Mouse (Mus musculus) limb, embryonic 15.5 days (tissue): ENCODE measurements at regions not wholly inside any gene's neighbourhood (a gene's known extent, or its start where the extent isn't known, plus 50 kb on each side); places are given as distances from the start of the nearest gene placed in this dataset.

Source experiments
- ATAC-seq: fragments of 200-750 bp; cut with Nextera tagmentation; 2 replicates; pipeline ENCODE4 v1.8.0; 2017; ENCODE audit warnings: low read depth, moderate TSS enrichment; ENCODE audit not compliant: insufficient number of reproducible peaks, low FRiP score, low TSS enrichment
- H3K27ac ChIP-seq: fragments of 300-500 bp; sonication (generic); 2 replicates; pipeline ENCODE4 v1.5.1; 2015; ENCODE audit warnings: moderate library complexity, mild to moderate bottlenecking, inconsistent platforms
- H3K27me3 ChIP-seq: fragments of 300-500 bp; sonication (generic); 2 replicates; pipeline ENCODE4 v1.6.1; 2015; ENCODE audit warnings: inconsistent platforms
- H3K36me3 ChIP-seq: fragments of 300-500 bp; sonication (generic); 2 replicates; pipeline ENCODE4 v1.6.1; 2015; ENCODE audit warnings: inconsistent platforms
- H3K4me1 ChIP-seq: fragments of 300-500 bp; sonication (generic); 2 replicates; pipeline ENCODE4 v1.6.1; 2015; ENCODE audit warnings: inconsistent platforms
- H3K4me2 ChIP-seq: fragments of 300-500 bp; sonication (generic); 2 replicates; pipeline ENCODE4 v1.6.1; 2015; ENCODE audit warnings: mild to moderate bottlenecking, inconsistent platforms
- H3K4me3 ChIP-seq: fragments of 300-500 bp; sonication (generic); 2 replicates; pipeline ENCODE4 v1.5.1; 2015; ENCODE audit warnings: mild to moderate bottlenecking, inconsistent platforms
- H3K9ac ChIP-seq: fragments of 300-500 bp; sonication (generic); 2 replicates; pipeline ENCODE4 v1.6.1; 2015; ENCODE audit warnings: inconsistent platforms
- H3K9me3 ChIP-seq: fragments of 300-500 bp; sonication (generic); 2 replicates; pipeline ENCODE4 v1.6.1; 2016; ENCODE audit warnings: inconsistent platforms
- WGBS: fragments of 180-500 bp; shearing (Covaris S2); methylation state at CpG from one replicate; pipeline ENCODE4 v1.1.7; 2015; 5-methylcytosine and 5-hydroxymethylcytosine counted together

DNA sequence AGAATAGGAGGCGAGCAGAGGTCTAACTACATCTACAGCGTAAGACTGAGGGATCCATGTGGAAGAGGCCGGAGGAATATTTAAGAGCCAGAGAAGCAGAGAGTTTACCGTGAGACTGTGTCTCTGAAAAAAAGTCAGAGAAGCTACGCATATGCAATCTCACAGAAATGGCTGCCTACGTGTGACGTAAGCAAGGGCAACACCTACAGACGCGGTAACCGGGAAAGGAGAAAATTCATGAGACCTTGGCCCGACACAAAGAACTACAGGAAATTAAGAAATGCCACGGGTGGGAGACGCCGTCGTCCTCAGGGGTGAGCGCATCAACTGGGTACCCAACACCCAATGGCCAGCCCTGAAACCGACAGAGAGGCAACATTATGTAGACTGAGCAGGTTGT is 151.3 kb upstream of the Plcz1 start:
- Histone ChIP-seq H3K27ac (no peak overlapping the region), H3K27me3 (no peaks in the 10 kb centered on the region), H3K36me3 (no peaks in the 10 kb centered on the region), H3K4me1 (peaks cover 12% of the 10 kb centered on the region), H3K4me2 (no peak overlapping the region), H3K4me3 (no peak overlapping the region), H3K9ac (no peak overlapping the region), H3K9me3 (no peaks in the 10 kb centered on the region)
- WGBS, result 87% methylated on average over 17 of the region's 17 CpGs
- no peak for ATAC-seq

DNA sequence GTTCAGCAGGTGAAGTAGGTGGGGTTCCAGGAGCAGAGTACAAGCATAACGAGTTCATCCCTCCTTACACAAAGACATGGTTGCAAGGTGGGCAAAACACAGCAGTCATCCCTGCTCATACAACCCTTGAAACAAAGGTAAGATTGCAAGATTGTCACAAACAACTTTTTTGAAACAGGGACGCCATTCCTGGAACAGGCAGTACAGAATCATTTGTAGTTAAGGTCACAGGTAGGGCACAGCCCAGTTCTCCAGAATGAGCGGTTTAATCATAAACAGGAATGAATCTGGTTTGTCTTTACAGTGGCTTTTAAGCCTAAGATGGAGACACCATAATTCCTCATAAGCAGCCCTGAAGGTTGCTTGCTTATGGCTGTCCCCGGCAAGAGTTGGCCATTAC is 150.1 kb upstream of the Plcz1 start:
- H3K4me3 ChIP-seq, result no peak overlapping the region
- no peak overlapping the region for H3K4me2 ChIP-seq
- 80% methylated on average over 4 of the region's 4 CpGs for WGBS
- H3K9me3 ChIP-seq, result no peaks in the 10 kb centered on the region
- no peaks in the 10 kb centered on the region for H3K36me3 ChIP-seq
- no peak for ATAC-seq
- H3K4me1 ChIP-seq, result peaks cover 16% of the 10 kb centered on the region
- no peaks in the 10 kb centered on the region for H3K27me3 ChIP-seq
- H3K27ac ChIP-seq, result no peak overlapping the region
- no peak overlapping the region for H3K9ac ChIP-seq

DNA sequence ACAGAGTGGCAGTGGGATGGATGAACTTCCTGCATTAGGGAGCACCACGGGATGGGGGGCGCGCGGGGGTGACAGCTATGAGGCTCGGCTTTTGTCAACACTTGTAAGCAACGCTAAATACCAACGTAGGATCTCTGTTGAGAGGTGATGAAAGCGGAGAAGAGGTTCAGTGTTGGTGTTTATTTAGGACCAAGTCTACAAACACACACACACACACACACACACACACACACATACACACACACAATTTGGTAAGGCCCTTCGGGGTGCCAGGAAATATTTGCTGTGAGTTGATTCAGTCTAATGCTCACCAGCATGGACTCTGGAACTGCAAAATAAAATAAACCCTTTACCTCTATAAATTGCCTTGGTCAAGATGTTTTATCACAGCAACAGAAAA is 148.3 kb upstream of the Plcz1 start:
- peaks cover 16% of the 10 kb centered on the region for H3K4me1 ChIP-seq
- H3K9me3 ChIP-seq, result no peaks in the 10 kb centered on the region
- no peak overlapping the region for H3K4me2 ChIP-seq
- no peak overlapping the region for H3K9ac ChIP-seq
- H3K4me3 ChIP-seq, result no peak overlapping the region
- no peak for ATAC-seq
- no peaks in the 10 kb centered on the region for H3K27me3 ChIP-seq
- no peaks in the 10 kb centered on the region for H3K36me3 ChIP-seq
- no peak overlapping the region for H3K27ac ChIP-seq
- 90% methylated on average over 9 of the region's 9 CpGs for WGBS

DNA sequence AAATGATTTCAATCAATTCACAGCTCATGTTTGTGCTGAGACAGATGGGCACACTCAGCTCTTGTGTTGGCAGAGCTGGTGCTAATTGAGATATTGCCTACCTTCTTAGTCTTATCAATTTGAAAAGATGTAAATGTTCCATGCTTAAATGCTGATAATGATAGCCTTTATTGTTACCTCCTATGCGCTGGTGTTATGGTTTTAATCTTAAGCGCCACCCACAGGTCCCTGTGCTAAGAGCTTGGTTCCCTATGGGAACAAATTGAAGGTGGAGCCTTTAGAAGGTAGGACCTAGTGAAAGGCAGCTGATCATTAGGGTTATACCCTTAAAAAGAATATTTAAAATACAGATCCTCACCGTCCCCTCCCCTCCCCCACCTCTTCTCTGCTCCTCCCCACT is 146.5 kb upstream of the Plcz1 start:
- H3K27ac ChIP-seq, result no peak overlapping the region
- 79% methylated on average over 3 of the region's 3 CpGs for WGBS
- H3K27me3 ChIP-seq, result no peaks in the 10 kb centered on the region
- no peak overlapping the region for H3K4me2 ChIP-seq
- no peak overlapping the region for H3K4me3 ChIP-seq
- H3K9ac ChIP-seq, result no peak overlapping the region
- peaks cover 4% of the 10 kb centered on the region; the same call in 1 of the 2 replicates for H3K4me1 ChIP-seq
- no peak for ATAC-seq
- H3K36me3 ChIP-seq, result no peaks in the 10 kb centered on the region
- H3K9me3 ChIP-seq, result no peaks in the 10 kb centered on the region

DNA sequence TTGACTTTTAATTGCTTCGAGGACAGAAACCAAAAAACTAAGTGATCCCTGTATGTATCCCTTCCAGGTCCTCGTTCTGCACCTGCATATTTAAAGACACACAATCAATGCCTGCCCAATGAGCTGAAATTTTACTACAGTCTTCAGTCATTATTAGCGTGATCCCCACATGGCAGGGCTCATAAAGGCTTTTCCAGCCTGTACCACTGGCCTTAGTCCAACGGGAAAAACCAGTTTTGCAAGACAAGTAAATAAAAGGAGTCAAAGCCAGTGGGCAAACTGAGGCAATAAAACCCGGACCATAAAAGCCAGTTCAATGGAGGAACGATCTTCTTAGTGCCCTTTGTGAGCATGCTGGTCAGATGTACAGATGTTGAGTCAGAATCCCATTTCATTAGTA is 145.8 kb upstream of the Plcz1 start:
- ATAC-seq, result no peak
- no peaks in the 10 kb centered on the region for H3K36me3 ChIP-seq
- no peak overlapping the region for H3K27ac ChIP-seq
- no peak overlapping the region for H3K9ac ChIP-seq
- 25% methylated on average over 6 of the region's 6 CpGs for WGBS
- H3K27me3 ChIP-seq, result no peaks in the 10 kb centered on the region
- H3K4me2 ChIP-seq, result no peak overlapping the region
- no peaks in the 10 kb centered on the region for H3K9me3 ChIP-seq
- peaks cover 4% of the 10 kb centered on the region; the same call in 1 of the 2 replicates for H3K4me1 ChIP-seq
- H3K4me3 ChIP-seq, result no peak overlapping the region

DNA sequence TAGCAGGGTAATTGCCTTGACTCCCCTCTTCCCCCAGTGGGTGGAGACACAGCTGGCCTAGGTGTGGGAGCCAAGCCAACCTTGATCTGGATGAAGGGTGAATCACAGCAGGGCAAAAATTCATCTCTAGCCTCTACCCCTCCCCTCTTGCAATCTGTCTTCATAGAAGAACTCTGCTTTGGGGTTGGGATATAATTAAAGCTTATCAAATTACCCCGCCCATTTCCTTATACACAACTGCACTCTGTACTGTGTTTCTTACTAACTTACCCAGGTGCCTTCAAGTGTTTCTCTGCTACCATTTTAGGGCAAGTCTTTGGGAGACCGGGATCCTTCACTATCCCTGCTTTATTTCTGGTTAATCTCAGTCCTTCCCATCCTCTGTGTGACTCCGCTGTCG is 138.7 kb upstream of the Plcz1 start:
- no peaks in the 10 kb centered on the region for H3K27me3 ChIP-seq
- no peak overlapping the region for H3K9ac ChIP-seq
- no peak overlapping the region for H3K4me3 ChIP-seq
- H3K4me1 ChIP-seq, result no peaks in the 10 kb centered on the region
- no peak overlapping the region for H3K27ac ChIP-seq
- no peak for ATAC-seq
- H3K9me3 ChIP-seq, result no peaks in the 10 kb centered on the region
- WGBS, result 91% methylated on average over 4 of the region's 4 CpGs
- H3K4me2 ChIP-seq, result no peak overlapping the region
- H3K36me3 ChIP-seq, result no peaks in the 10 kb centered on the region

DNA sequence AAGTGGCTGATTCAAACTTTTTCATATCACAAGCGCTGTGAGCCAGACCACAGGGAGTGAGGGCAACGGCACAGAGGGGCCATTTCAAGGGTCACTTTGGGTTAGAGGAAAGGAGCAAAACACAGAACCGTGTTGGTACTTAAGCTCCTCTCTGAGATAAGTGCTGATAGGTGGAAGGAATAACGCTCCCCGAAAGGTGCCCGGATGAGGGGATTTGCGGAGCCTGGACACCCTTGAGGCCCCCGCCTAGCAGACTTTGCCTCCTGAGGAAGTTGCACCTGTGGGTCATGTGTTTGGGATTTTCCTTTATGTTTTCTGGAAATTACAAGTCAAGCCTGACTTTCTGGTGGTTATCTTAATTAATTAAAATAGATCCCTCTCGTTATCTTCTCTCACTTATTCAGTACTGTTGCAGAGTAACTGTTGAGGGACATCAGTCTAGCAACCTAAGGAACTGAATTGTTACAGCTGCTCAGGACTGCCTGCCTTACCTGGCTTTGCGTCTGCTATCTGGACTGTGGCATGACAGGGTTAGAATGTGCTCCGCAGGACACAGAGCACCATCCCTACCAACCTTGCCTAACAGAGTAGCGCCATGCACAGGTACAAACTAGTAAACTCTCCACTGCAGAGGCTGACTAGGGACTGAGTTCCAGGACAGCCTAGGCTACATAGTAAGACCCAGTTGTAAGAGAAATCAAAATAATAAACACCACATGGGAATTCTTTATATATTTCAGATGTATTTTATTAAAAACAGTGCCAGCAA is 137.4 kb upstream of the Plcz1 start:
- no peak for ATAC-seq
- Histone ChIP-seq H3K27ac (no peak overlapping the region), H3K36me3 (no peaks in the 10 kb centered on the region), H3K4me1 (no peaks in the 10 kb centered on the region), H3K9ac (no peak overlapping the region), H3K4me3 (no peak overlapping the region), H3K27me3 (no peaks in the 10 kb centered on the region), H3K4me2 (no peak overlapping the region), H3K9me3 (no peaks in the 10 kb centered on the region)
- 83% methylated on average over 12 of the region's 12 CpGs for WGBS

DNA sequence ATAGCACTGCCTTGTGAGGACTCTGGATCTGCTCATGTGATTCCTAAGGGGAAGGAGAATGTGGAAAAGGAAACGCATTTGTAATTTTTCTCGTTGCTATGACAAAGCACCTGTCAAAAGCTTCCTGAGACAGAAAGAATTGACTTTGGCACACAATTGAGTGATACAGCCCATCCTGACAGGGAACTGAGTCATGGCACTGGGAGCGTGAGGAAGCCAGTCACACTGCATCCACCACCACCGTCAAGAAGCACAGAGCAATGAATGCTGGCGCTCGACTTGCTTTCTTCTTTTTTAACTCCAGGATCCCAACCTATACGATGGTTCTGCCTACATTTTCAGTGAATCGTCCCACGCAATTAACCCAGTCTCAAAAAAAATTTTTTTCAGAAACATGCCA is 131.5 kb upstream of the Plcz1 start:
- no peak for ATAC-seq
- Histone ChIP-seq H3K27ac (no peak overlapping the region), H3K9ac (no peak overlapping the region), H3K4me2 (no peak overlapping the region), H3K4me3 (no peak overlapping the region), H3K9me3 (no peaks in the 10 kb centered on the region), H3K4me1 (no peaks in the 10 kb centered on the region), H3K27me3 (no peaks in the 10 kb centered on the region), H3K36me3 (no peaks in the 10 kb centered on the region)
- 85% methylated on average over 9 of the region's 9 CpGs for WGBS

DNA sequence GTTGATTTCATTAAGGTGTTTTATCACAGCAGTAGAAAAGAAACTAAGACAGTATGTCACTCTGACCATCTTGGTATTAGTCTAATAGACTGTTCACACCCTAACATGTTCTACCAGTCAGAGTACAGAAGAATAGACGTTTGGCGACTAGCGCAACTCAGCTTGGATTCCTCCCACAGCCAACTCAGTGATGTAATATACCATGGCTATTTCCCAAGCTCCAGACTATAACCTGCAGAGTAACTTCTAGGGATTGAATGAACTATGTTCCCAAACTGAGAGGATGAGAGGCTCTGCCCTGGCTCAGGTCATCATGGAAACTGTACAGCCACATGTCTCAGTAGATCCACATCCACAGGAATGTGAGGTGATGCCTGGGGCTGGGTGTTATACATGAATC is 128.6 kb upstream of the Plcz1 start:
- WGBS, result 88% methylated on average over 3 of the region's 3 CpGs
- no peak for ATAC-seq
- Histone ChIP-seq H3K9ac (no peak overlapping the region), H3K4me2 (no peak overlapping the region), H3K27ac (no peak overlapping the region), H3K27me3 (no peaks in the 10 kb centered on the region), H3K36me3 (no peaks in the 10 kb centered on the region), H3K9me3 (no peaks in the 10 kb centered on the region), H3K4me1 (no peaks in the 10 kb centered on the region), H3K4me3 (no peak overlapping the region)

DNA sequence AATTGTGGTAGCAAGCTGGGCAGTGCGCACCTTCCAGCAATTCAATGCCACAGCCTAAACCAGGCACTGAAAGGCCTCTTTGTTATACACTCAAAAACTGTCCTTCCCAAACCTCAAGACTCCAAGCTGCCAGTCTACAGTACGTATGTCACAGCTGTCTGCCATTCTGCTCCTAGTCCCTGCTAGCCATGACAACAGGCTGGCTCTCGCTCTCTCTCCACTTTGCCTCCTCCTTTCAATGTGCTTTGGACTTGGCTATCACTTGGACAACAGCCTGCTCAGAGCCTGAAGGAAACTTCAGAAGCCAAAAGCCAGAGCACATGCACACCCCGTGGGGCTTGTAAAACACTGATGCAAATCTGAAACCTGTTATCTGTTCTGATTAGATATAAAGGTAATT is 125.9 kb upstream of the Plcz1 start:
- no peaks in the 10 kb centered on the region for H3K27me3 ChIP-seq
- no peaks in the 10 kb centered on the region for H3K36me3 ChIP-seq
- H3K27ac ChIP-seq, result no peak overlapping the region
- no peak overlapping the region for H3K4me2 ChIP-seq
- H3K4me3 ChIP-seq, result no peak overlapping the region
- no peak for ATAC-seq
- no peaks in the 10 kb centered on the region for H3K4me1 ChIP-seq
- H3K9me3 ChIP-seq, result no peaks in the 10 kb centered on the region
- H3K9ac ChIP-seq, result no peak overlapping the region
- 80% methylated on average over 4 of the region's 4 CpGs for WGBS

DNA sequence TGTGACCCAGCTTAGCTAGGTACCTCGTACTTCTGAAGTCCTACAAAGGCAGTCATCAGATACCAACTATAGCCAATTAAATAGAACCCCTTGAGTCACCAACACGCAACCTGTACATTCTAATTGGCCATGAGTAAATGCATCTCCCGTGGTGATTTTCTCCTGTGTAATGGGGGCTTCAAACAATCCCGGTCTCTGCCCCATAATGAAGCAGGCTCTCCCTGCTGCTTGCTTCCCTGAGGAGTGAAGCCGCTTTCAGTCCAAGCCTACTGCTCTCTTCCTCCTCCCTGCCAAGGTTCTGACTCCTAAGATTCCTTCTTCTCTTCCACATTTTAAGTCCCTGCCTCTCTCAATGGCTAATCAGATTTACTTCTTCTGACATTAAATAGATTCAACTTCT is 121.5 kb upstream of the Plcz1 start:
- Histone ChIP-seq H3K9me3 (no peaks in the 10 kb centered on the region), H3K9ac (no peak overlapping the region), H3K36me3 (no peaks in the 10 kb centered on the region), H3K4me3 (no peak overlapping the region), H3K4me1 (peaks cover 13% of the 10 kb centered on the region), H3K27ac (no peak overlapping the region), H3K27me3 (no peaks in the 10 kb centered on the region), H3K4me2 (no peak overlapping the region)
- no peak for ATAC-seq
- 60% methylated on average over 5 of the region's 5 CpGs for WGBS

DNA sequence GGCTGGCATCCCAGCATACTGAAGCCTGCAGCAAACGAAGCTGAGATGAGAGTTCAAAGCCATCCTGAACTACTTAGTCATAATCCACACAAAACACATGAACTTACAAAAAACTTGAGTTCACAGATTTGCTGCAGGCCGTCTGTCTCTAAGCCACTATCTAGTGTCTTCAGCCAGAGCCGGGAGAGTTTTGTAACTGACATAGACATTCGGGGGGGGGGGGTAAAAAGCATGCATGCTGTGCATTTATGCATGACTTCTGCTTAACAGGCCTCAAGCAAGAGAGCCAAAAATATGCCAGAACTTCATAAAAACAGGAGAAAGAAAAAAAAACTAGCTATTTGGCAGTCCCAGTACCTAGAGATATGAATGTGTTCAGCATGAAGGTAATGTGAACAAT is 120.2 kb upstream of the Plcz1 start:
- no peak for ATAC-seq
- Histone ChIP-seq H3K9me3 (no peaks in the 10 kb centered on the region), H3K9ac (no peak overlapping the region), H3K4me3 (no peak overlapping the region), H3K4me2 (no peak overlapping the region), H3K36me3 (no peaks in the 10 kb centered on the region), H3K4me1 (peaks cover 13% of the 10 kb centered on the region), H3K27me3 (no peaks in the 10 kb centered on the region), H3K27ac (peak overlapping the region; percentile 73)
- WGBS, result 33% methylated on average over 4 of the region's 4 CpGs

DNA sequence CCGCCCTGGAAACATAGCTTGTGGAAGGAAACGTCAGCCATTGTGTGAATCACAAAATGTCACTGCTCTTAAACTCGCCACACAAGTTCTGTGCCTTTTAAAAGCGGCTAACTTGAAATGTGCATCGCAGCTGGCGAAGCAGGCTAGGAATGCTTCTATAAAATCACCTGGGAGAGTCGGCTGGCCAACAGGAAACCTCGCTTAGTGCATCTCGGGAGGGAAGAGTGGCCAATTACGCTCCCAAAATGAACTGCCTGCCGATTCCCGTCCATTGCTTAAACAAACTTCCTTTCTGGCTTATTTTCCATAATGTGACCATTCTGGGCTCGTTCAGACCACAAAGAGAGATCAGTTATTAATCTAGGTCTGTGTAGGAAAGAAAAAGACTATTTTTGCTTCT is 119.7 kb upstream of the Plcz1 start:
- peak overlapping the region; percentile 73 for H3K27ac ChIP-seq
- no peak overlapping the region for H3K9ac ChIP-seq
- peaks cover 13% of the 10 kb centered on the region for H3K4me1 ChIP-seq
- H3K9me3 ChIP-seq, result no peaks in the 10 kb centered on the region
- no peak overlapping the region for H3K4me3 ChIP-seq
- ATAC-seq, result no peak
- no peaks in the 10 kb centered on the region for H3K36me3 ChIP-seq
- WGBS, result 31% methylated on average over 13 of the region's 13 CpGs
- no peaks in the 10 kb centered on the region for H3K27me3 ChIP-seq
- no peak overlapping the region for H3K4me2 ChIP-seq
